Mouse (Mus musculus): ENCODE results near the gene Irgq. TPM values are rescaled to one million over a fixed set of nuclear protein-coding genes. Genes with fewer than 3 reads are reported as not detected.
"Not testable (repeated sequence)": the region's sequence is repeated elsewhere in the genome, so short reads cannot be mapped to it uniquely, and the experiment has no call there.

Irgq gene
- polyA plus RNA-seq (2012; rRNA removed) = 16.0 TPM in 2 replicates

- peak; percentile 99 for DNase-seq (ENCODE audit: low read depth)
Observed at GRCm38 (mm10) chr7:24530062-24530931, at the start of gene Irgq. Gene Irgq (plus strand): TSS chr7:24530689.

- no peak for DNase-seq (ENCODE audit: low read depth)
Observed at GRCm38 (mm10) chr7:24480986-24481473, 49.5 kb upstream of the Irgq start.

- DNase-seq (ENCODE audit: low read depth) = no peak
Observed at GRCm38 (mm10) chr7:24481474-24482207, 48.8 kb upstream of the Irgq start, which contains the start of gene Cadm4. Gene Cadm4 (plus strand): TSS chr7:24482023.

GRCm38 (mm10) chr7:24482208-24483020 lies 48.1 kb upstream of the Irgq start:
- no peak for DNase-seq (ENCODE audit: low read depth)

- not testable (repeated sequence) for DNase-seq (ENCODE audit: low read depth)
Observed at GRCm38 (mm10) chr7:24483291-24483690, 47.2 kb upstream of the Irgq start.

- DNase-seq (ENCODE audit: low read depth) = no peak
Observed at GRCm38 (mm10) chr7:24485481-24485880, 45.0 kb upstream of the Irgq start.

- no peak for DNase-seq (ENCODE audit: low read depth)
Observed at GRCm38 (mm10) chr7:24486654-24487130, 43.8 kb upstream of the Irgq start.

GRCm38 (mm10) chr7:24487403-24487802 lies 43.1 kb upstream of the Irgq start:
- no peak for DNase-seq (ENCODE audit: low read depth)

GRCm38 (mm10) chr7:24488303-24488702 lies 42.2 kb upstream of the Irgq start:
- DNase-seq (ENCODE audit: low read depth) = no peak

GRCm38 (mm10) chr7:24499856-24500577 lies 30.5 kb upstream of the Irgq start:
- DNase-seq (ENCODE audit: low read depth) = no peak

GRCm38 (mm10) chr7:24500929-24501328 lies 29.6 kb upstream of the Irgq start:
- no peak for DNase-seq (ENCODE audit: low read depth)

GRCm38 (mm10) chr7:24501492-24501891 lies 29.0 kb upstream of the Irgq start:
- DNase-seq (ENCODE audit: low read depth) = no peak

- no peak for DNase-seq (ENCODE audit: low read depth)
Observed at GRCm38 (mm10) chr7:24504004-24504403, 26.5 kb upstream of the Irgq start.

- no peak for DNase-seq (ENCODE audit: low read depth)
Observed at GRCm38 (mm10) chr7:24504868-24505267, 25.6 kb upstream of the Irgq start.

GRCm38 (mm10) chr7:24505447-24506064 lies 24.9 kb upstream of the Irgq start:
- no peak for DNase-seq (ENCODE audit: low read depth)

GRCm38 (mm10) chr7:24506065-24506459 lies 24.4 kb upstream of the Irgq start:
- no peak for DNase-seq (ENCODE audit: low read depth)

- DNase-seq (ENCODE audit: low read depth) = peak; percentile 93
Observed at GRCm38 (mm10) chr7:24506476-24506837, 24.0 kb upstream of the Irgq start.

- DNase-seq (ENCODE audit: low read depth) = peak; percentile 61
Observed at GRCm38 (mm10) chr7:24506838-24507725, 23.4 kb upstream of the Irgq start, which contains the start of gene Zfp428. Gene Zfp428 (plus strand): TSS chr7:24507006.

GRCm38 (mm10) chr7:24507726-24508114 lies 22.8 kb upstream of the Irgq start:
- DNase-seq (ENCODE audit: low read depth) = no peak
